ENCODE assay signal across 7 mouse cellular contexts in the genomic region with DNA sequence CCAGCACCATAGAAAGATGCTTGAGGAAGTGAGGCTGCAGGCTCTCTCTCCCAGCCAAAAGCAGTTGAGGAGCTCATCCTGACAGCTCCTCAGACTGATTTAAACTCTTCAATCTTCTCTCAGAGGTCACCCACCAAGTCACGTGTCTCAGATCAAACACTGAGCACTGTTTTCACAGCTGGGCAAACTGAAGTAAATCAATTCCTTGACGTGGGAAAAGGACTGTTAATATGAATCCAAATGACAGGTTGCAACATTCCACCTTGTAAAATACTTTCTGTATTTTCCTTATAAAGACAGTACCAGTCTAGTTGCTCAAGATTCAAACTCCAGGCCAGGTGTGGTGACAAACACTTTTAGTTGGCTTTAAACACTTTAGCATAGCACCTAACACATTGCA. TPM values are rescaled to one million over a fixed set of nuclear protein-coding genes. Genes with fewer than 3 reads are reported as not detected.
A peak's percentile ranks its signal among the peaks of the same experiment; 100 is the strongest.
DNase-seq lines count a peak whose midpoint lies in the region; ATAC-seq and TF ChIP-seq lines count a peak whose summit lies in the region.

No protein-coding gene starts in this region.

- no peaks in the 10 kb centered on the region for H3K9me3 ChIP-seq in forebrain, embryonic 16.5 days (ENCODE audit: control insufficient read depth, low read length)
- H3K9me3 ChIP-seq in liver, embryonic 14.5 days (ENCODE audit: control insufficient read depth, low read length), result no peaks in the 10 kb centered on the region

- 40% methylated on average over 2 of the region's 2 CpGs for WGBS in forebrain, embryonic 16.5 days
- WGBS in liver, embryonic 14.5 days (ENCODE audit: insufficient replicate concordance), result 28% methylated on average over 2 of the region's 2 CpGs

- H3K4me3 ChIP-seq in forebrain, embryonic 16.5 days (replicated peaks; ENCODE audit: low read length), result no peak overlapping the region; the same call in 1 of the 2 replicates
- H3K4me3 ChIP-seq in liver, embryonic 14.5 days (ENCODE audit: insufficient read depth in 1 of 2, low read depth in 2 of 2, low read length in 2 of 2), result peak overlapping the region in 1 of 2 experiments; percentile 76; a peak in 2 of 4 replicates

- H3K27me3 ChIP-seq in forebrain, embryonic 16.5 days (replicated peaks; ENCODE audit: control insufficient read depth, insufficient read depth, low read length), result no peaks in the 10 kb centered on the region
- H3K27me3 ChIP-seq in liver, embryonic 14.5 days (ENCODE audit: control insufficient read depth, insufficient read depth, low read length), result no peaks in the 10 kb centered on the region

- no peak for TF ChIP-seq CTCF in liver, embryonic 14.5 days (IDR thresholded peaks at IDR 0.05; ENCODE audit: low read depth)

- H3K4me2 ChIP-seq in forebrain, embryonic 16.5 days (ENCODE audit: low read length), result peak overlapping the region; percentile 63
- H3K4me2 ChIP-seq in liver, embryonic 14.5 days (ENCODE audit: low read depth), result peak overlapping the region; percentile 94

- H3K9ac ChIP-seq in forebrain, embryonic 16.5 days (replicated peaks; ENCODE audit: low read depth, low read length), result no peak overlapping the region
- H3K9ac ChIP-seq in liver, embryonic 14.5 days (replicated peaks), result no peak overlapping the region

- 0 out of 2 replicates have a peak, but pooled peaks cover 3% of the 10 kb centered on the region for H3K36me3 ChIP-seq in forebrain, embryonic 16.5 days (ENCODE audit: control insufficient read depth, insufficient read depth)
- peaks cover 12% of the 10 kb centered on the region for H3K36me3 ChIP-seq in liver, embryonic 14.5 days (replicated peaks; ENCODE audit: control insufficient read depth, insufficient read depth, low read depth)

- ATAC-seq in forebrain, embryonic 16.5 days, result no peak
- ATAC-seq in liver, embryonic 14.5 days (ENCODE audit: insufficient read depth), result no peak
- ATAC-seq in frontal cortex, adult (ENCODE audit: low TSS enrichment), result no peak

- TF ChIP-seq EP300 in liver, embryonic 14.5 days (IDR thresholded peaks at IDR 0.05; ENCODE audit: low read depth), result no peak

- peaks cover 20% of the 10 kb centered on the region for H3K4me1 ChIP-seq in forebrain, embryonic 16.5 days (replicated peaks; ENCODE audit: control insufficient read depth, insufficient read depth, low read length)
- peaks cover 23% of the 10 kb centered on the region in 2 experiments for H3K4me1 ChIP-seq in liver, embryonic 14.5 days (replicated peaks; ENCODE audit: control insufficient read depth in 2 of 2, insufficient read depth in 2 of 2, low read length in 1 of 2)

- peak; percentile 23 for DNase-seq in 3T3-L1 (ENCODE audit: low read depth, low spot score)
- peak; percentile 44 for DNase-seq in A20 (ENCODE audit: low read depth, low spot score)
- no peak for DNase-seq in liver, embryonic 14.5 days (ENCODE audit: low read depth in 3 of 3, low spot score in 3 of 3)
- DNase-seq in thymus, adult 18-20 months, result no peak
- DNase-seq in layer of hippocampus, postnatal 14 days (ENCODE audit: low spot score in 2 of 2), result no peak

- no peak overlapping the region for H3K27ac ChIP-seq in forebrain, embryonic 16.5 days (ENCODE audit: low read length)
- no peak overlapping the region for H3K27ac ChIP-seq in liver, embryonic 14.5 days

RNA-seq across cellular contexts. Expression of a gene that starts 1.6 kb away (rescaled TPM):
- 29.8 and 33.3 TPM in 2 replicates for polyA plus RNA-seq in forebrain, embryonic 16.5 days (2015; fragmentation: Nextera tagmentation; extraction: Ambion mirVana)
- 8.8 and 8.9 TPM in 2 replicates for polyA plus RNA-seq in liver, embryonic 14.5 days (2012; rRNA removed)
- polyA plus RNA-seq in liver, embryonic 14.5 days (2014; fragmentation: Nextera tagmentation; extraction: Ambion mirVana), result 13.4 and 16.8 TPM in 2 replicates
- total RNA-seq in layer of hippocampus, postnatal 14 days (2021), result 10 to 100 TPM; 31.3 to 37.4 TPM

RNA-seq across cellular contexts. Expression of a gene that starts 43.4 kb away (rescaled TPM):
- 80.4 and 89.3 TPM in 2 replicates for polyA plus RNA-seq in forebrain, embryonic 16.5 days (2015; fragmentation: Nextera tagmentation; extraction: Ambion mirVana)
- 31.6 and 52.6 TPM in 2 replicates for polyA plus RNA-seq in liver, embryonic 14.5 days (2012; rRNA removed)
- polyA plus RNA-seq in liver, embryonic 14.5 days (2014; fragmentation: Nextera tagmentation; extraction: Ambion mirVana), result 26.2 and 28.9 TPM in 2 replicates
- 10 to 100 TPM; 75.6 to 78.0 TPM for total RNA-seq in layer of hippocampus, postnatal 14 days (2021)

Comparison
In these comparisons a context has a peak if more than half of its experiments do, and no peak if none do; other contexts are left out.
1. DNase-seq: peak in 3T3-L1 (single experiment) and A20 (single experiment); none in liver, embryonic 14.5 days (0 of 3), thymus, adult 18-20 months (0 of 2) and layer of hippocampus, postnatal 14 days (0 of 2).